In genomic region chr11:51942602-51943499, GRCm38 (mm10) we compare ENCODE assay signal across 9 mouse cellular contexts. TPM values are rescaled to one million over a fixed set of nuclear protein-coding genes. Genes with fewer than 3 reads are reported as not detected.
DNase-seq lines count a peak whose midpoint lies in the region; ATAC-seq lines count a peak whose summit lies in the region.
"Had no signal": no experiment of that assay in that cellular context is flagged by ENCODE, and none has a peak within 500 bp of the region (broad histone marks: within the 10 kb centered on the region; RNA-seq: fewer than 3 reads in every experiment).

No protein-coding gene starts in this region.

- H3K4me1 ChIP-seq in midbrain, embryonic 16.5 days (ENCODE audit: control insufficient read depth, insufficient read depth, low read length), result peaks cover 12% of the 10 kb centered on the region

- 45% methylated on average over 15 of the region's 15 CpGs for whole genome bisulfite sequencing in midbrain, embryonic 16.5 days

- no peak overlapping the region for H3K4me3 ChIP-seq in midbrain, embryonic 16.5 days (ENCODE audit: low read depth, low read length)
- H3K4me3 ChIP-seq: megakaryocyte, embryonic 14.5 days had no signal

- peak overlapping the region; percentile 3 for H3K4me2 ChIP-seq in midbrain, embryonic 16.5 days (ENCODE audit: low read length)

- H3K9me3 ChIP-seq in midbrain, embryonic 16.5 days (replicated peaks; ENCODE audit: control insufficient read depth, low read length, poor library complexity, severe bottlenecking), result no peaks in the 10 kb centered on the region
- H3K9me3 ChIP-seq: megakaryocyte, embryonic 14.5 days had no signal

- H3K36me3 ChIP-seq in midbrain, embryonic 16.5 days (ENCODE audit: control insufficient read depth, insufficient read depth, low read length), result no peaks in the 10 kb centered on the region

- H3K27ac ChIP-seq in midbrain, embryonic 16.5 days (ENCODE audit: low read length), result 0 out of 2 replicates have a peak overlapping the region, but pooled peaks have one; percentile 3

- no peaks in the 10 kb centered on the region for H3K27me3 ChIP-seq in midbrain, embryonic 16.5 days (ENCODE audit: control insufficient read depth, insufficient read depth, low read depth, low read length)

- 0 out of 2 replicates have a peak overlapping the region, but pooled peaks have one; percentile 11 for H3K9ac ChIP-seq in midbrain, embryonic 16.5 days (ENCODE audit: low read depth, low read length)

- peak; percentile 39; the same call in 1 of the 2 replicates for ATAC-seq in midbrain, embryonic 16.5 days

- peak; percentile 61 to 68 for DNase-seq in cerebellum, postnatal 10 days
- DNase-seq in cerebellum, adult 18-20 months, result no peak
- peak; percentile 84 for DNase-seq in MN1 (ENCODE audit: low spot score)
- DNase-seq in gastrocnemius, adult 8-10 months (ENCODE audit: low spot score in 2 of 2), result peak; percentile 49 to 57
- DNase-seq in urinary bladder, adult 18-20 months (ENCODE audit: low spot score in 2 of 2), result no peak
- DNase-seq in adrenal gland, postnatal 4 days (ENCODE audit: low spot score in 2 of 2), result no peak
- DNase-seq in heart, adult 8-10 months (ENCODE audit: low spot score), result no peak

RNA-seq across cellular contexts. Expression of gene Cdkn2aipnl, which starts 24.6 kb away (rescaled TPM):
- 10 to 100 TPM; 26.1 to 41.4 (median 30.0) TPM for total RNA-seq in gastrocnemius, adult 8-10 months (2022)
- polyA plus RNA-seq in midbrain, embryonic 16.5 days (2015; fragmentation: Nextera tagmentation; extraction: Ambion mirVana), result 125 and 134 TPM in 2 replicates
- total RNA-seq in adrenal gland, postnatal 4 days (2021), result 10 to 100 TPM; 33.1 to 34.3 TPM
- total RNA-seq in heart, adult 8-10 months (2022), result 10 to 100 TPM in 3 of 4 experiments, 1 to 10 TPM in 1; 9.1 to 11.6 (median 10.4) TPM

RNA-seq across cellular contexts. Expression of gene Ube2b, which starts 57.7 kb away (rescaled TPM):
- 100 to 1,000 TPM; 518 to 669 (median 555) TPM for total RNA-seq in gastrocnemius, adult 8-10 months (2022)
- polyA plus RNA-seq in midbrain, embryonic 16.5 days (2015; fragmentation: Nextera tagmentation; extraction: Ambion mirVana), result 237 and 256 TPM in 2 replicates
- 100 to 1,000 TPM; 131 to 142 TPM for total RNA-seq in adrenal gland, postnatal 4 days (2021)
- total RNA-seq in heart, adult 8-10 months (2022), result 100 to 1,000 TPM; 300 to 368 (median 327) TPM

Comparison
In these comparisons a context has a peak if more than half of its experiments do, and no peak if none do; other contexts are left out.
1. DNase-seq: peak in cerebellum, postnatal 10 days (2 of 2), MN1 (single experiment) and gastrocnemius, adult 8-10 months (2 of 2); none in cerebellum, adult 18-20 months (0 of 2), urinary bladder, adult 18-20 months (0 of 2), adrenal gland, postnatal 4 days (0 of 2) and heart, adult 8-10 months (single experiment).